Mouse (Mus musculus) megakaryocyte, adult 5-6 weeks (primary cell): Measurements from ENCODE around the gene Zfp385b. TPM values are rescaled to one million over a fixed set of nuclear protein-coding genes. Genes with fewer than 3 reads are reported as not detected.
A peak's percentile ranks its signal among the peaks of the same experiment; 100 is the strongest.

Source experiments
- ATAC-seq: 2 replicates; pipeline ENCODE4 v1.8.0; 2016; ENCODE audit warnings: mild to moderate bottlenecking, inconsistent platforms; ENCODE audit not compliant: poor library complexity, severe bottlenecking
- total RNA-seq, 2 experiments: library from RNA; stranded (forward) in 1 of 2; stranded (reverse) in 1 of 2; fragments of 153-499, 151-499 nt in 1 of 2; fragments of 221-1000, 200-1000 nt in 1 of 2; gene quantifications; 2 replicates each; pipeline versions ENCODE4 v1.2.3 to v1.2.4; 2015 to 2017

Gene Zfp385b
- total RNA-seq, 2 experiments from 2014 or later, result not detected

GRCm38 (mm10) chr2:77709206-77709794, 110.1 kb downstream of the Zfp385b start:
- peak; percentile 45; the same call in 1 of the 2 replicates for ATAC-seq

- no peak for ATAC-seq
Measured at GRCm38 (mm10) chr2:77707138-77707537, 112.3 kb downstream of the Zfp385b start.

DNA sequence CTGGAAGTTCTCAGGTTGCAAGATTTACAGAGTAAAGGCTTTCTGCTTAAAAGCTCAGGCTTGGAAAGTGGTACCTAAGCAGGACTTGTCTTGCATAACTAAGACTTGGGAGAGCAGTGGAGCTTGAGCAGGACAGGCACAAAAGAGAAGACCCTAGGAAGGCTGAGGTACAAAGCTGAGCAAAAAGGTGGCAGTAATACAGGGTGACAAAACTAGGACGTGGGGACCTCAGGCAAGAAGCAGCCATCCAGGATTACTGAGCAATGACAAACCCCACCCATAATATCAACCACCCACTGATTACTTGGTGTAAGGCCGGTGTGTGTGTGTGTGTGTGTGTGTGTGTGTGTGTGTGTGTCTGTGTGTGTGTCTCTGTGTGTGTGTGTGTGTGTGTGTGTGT, 114.0 kb downstream of the Zfp385b start:
- ATAC-seq, result no peak

DNA sequence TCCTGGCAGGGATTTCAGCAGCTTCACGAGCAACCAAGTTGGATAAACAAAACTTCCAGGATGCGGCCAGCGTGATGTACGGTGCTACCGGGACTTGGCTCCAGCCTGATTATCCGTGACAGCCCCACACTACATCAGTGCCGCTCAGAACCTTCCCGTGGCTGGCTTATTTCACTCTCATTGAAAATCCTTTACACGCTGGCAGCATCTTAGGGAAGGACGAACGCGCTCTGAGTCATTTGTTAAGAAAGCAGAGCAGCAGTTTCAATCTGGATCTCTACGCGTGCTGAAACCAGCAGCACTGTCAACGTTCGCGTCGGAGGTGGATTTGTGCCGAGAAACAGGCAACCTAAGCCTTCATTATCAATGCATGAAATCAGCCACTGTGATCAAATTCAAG, 116.4 kb downstream of the Zfp385b start:
- no peak for ATAC-seq

GRCm38 (mm10) chr2:77691174-77691573, 128.3 kb downstream of the Zfp385b start:
- ATAC-seq, result no peak

- no peak for ATAC-seq
Measured at GRCm38 (mm10) chr2:77690316-77690715, 129.1 kb downstream of the Zfp385b start.

- ATAC-seq, result no peak
Measured at GRCm38 (mm10) chr2:77688651-77689050, 130.8 kb downstream of the Zfp385b start.

DNA sequence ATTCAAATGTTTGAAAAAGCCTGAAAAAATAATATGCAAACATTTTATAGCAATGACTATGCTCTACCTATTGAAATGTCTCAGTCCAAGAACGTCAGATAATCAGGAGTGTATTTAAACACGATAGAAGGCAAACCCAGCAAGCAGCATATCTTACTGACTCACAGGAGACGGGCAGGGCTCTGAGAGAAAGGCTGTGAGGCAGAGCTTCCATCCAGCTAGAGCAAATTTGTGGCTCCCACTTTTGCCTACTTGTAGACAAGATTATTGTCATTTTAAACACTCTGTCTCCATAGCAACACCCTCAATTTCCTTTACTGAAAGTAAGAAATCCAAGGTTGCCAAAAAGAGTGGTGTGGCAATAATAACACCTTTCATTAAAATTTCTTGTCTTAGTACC, 135.4 kb downstream of the Zfp385b start:
- ATAC-seq, result no peak

DNA sequence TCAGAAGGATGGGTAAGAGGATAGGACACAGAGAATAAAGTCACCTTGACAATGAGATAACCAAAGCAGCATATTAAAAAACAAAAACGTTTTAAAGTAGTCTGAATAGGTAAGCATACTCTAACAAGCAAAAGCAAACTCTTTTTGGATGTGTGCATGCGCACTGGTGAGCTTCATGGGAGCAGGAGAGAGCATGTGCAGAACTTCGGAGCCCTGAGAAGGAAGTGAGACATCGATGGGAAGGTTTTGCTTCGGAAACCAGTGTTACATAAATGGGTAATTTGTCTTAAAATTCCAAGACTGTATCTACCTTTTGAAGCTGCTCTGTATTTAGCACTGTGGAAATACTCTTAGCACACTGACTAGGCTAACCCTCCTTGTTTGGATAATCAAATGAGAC, 137.2 kb downstream of the Zfp385b start:
- no peak for ATAC-seq

- no peak for ATAC-seq
Measured at GRCm38 (mm10) chr2:77681741-77682140, 137.7 kb downstream of the Zfp385b start.

GRCm38 (mm10) chr2:77673770-77674169, 145.7 kb downstream of the Zfp385b start:
- no peak for ATAC-seq

- no peak for ATAC-seq
Measured at GRCm38 (mm10) chr2:77672215-77672905, 147.1 kb downstream of the Zfp385b start.

- ATAC-seq, result no peak
Measured at GRCm38 (mm10) chr2:77662171-77662570, 157.3 kb downstream of the Zfp385b start.

DNA sequence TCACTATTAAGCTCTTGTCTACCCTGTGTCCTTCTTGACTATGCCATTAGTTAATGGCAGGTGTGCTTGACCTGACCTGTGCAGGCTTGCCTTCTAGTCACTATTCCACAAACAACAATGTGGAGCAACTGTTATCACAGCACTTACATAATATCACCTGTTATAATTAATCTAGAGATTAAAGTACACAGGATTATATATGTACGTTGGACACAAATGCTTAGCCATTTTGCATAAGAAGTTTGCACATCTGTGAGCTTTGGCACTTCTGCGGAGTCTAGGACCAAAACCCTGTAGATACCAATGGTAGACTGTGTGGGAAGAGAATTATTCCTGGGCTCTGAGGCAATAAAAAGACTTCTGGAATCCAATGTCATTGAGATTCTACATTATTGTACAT, 165.8 kb downstream of the Zfp385b start:
- no peak for ATAC-seq

DNA sequence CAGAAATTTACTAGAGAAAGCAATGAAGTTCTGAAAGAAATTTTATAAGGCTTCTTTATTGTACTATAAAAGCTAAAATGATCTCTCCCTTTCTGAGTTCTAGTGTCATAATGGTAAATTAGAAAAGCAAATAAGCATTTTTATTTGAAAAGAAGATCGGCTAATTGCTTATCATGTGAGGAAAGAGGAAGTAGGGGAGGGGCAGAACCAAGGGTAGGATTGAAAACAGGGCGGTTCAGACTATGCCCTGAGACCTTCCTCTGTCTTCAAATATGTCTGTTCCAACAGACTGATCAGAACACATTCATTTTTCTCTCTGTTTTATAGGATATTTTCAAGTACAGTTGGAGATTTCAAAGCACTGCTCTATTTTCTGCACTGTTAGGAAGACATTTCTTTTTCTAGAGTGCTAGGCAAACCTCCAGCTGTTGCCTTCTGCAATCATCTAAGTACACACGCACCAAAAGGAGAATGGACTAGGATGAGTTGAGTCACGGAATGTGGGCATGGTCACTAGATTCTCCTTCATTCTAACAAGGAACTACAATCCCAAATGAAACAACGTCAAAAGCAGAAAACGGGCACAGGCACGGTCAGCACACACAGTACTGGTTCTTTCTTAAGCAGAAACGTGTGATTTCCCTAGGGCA, 177.8 kb downstream of the Zfp385b start:
- ATAC-seq, result no peak

- no peak for ATAC-seq
Measured at GRCm38 (mm10) chr2:77639993-77640392, 179.4 kb downstream of the Zfp385b start.

GRCm38 (mm10) chr2:77631606-77632005, 187.8 kb downstream of the Zfp385b start:
- no peak for ATAC-seq

- no peak for ATAC-seq
Measured at GRCm38 (mm10) chr2:77627622-77628231, 191.7 kb downstream of the Zfp385b start.

GRCm38 (mm10) chr2:77618686-77619085, 200.8 kb downstream of the Zfp385b start:
- no peak for ATAC-seq

- no peak for ATAC-seq
Measured at GRCm38 (mm10) chr2:77610303-77610991, 209.0 kb downstream of the Zfp385b start.

DNA sequence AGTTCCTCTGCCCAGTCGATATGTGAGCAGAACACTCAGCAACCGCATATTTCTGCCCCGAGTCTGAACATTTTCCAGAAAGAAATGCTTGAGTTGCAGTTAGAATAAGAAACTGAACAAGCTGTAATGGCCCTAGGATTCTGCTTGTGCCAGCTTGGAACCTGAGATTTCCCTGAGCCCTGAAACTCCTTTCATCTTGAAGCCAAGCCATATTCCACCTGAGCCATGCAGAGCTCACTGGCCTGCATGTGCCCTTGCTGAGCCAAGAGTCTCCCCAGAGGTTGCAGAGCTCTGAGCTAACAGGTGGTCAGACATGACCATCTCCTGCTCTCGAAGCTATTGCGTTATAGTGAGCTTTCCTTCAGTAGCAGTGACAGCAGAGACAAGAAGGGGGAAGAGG, 210.0 kb downstream of the Zfp385b start:
- no peak for ATAC-seq
